23 mouse cellular contexts compared by ENCODE assay signal in genomic region chr15:89336422-89336821, GRCm38 (mm10). TPM values are rescaled to one million over a fixed set of nuclear protein-coding genes. Genes with fewer than 3 reads are reported as not detected.
"Had no signal": no experiment of that assay in that cellular context is flagged by ENCODE, and none has a peak within 500 bp of the region (broad histone marks: within the 10 kb centered on the region; RNA-seq: fewer than 3 reads in every experiment).

No protein-coding gene starts in this region.

- H3K27ac ChIP-seq: kidney, embryonic 15.5 days; layer of hippocampus, adult 2 months; liver, embryonic 13.5 days; macrophage; midbrain, embryonic 12.5 days; midbrain, embryonic 15.5 days; neural tube, embryonic 12.5 days; neural tube, embryonic 15.5 days; stomach, postnatal 0 days had no signal

- DNase-seq: layer of hippocampus, adult 9-11 months; liver, embryonic 13.5 days; lung, embryonic 14.5 days; right cerebral cortex, adult 18-20 months; right cerebral cortex, postnatal 14 days; right cerebral cortex, postnatal 4 days; thymus, adult 2 months; thymus, postnatal 14 days; thymus, postnatal 4 days had no signal

- H3K4me2 ChIP-seq: kidney, embryonic 15.5 days; liver, embryonic 13.5 days; lung, embryonic 14.5 days; midbrain, embryonic 12.5 days; midbrain, embryonic 15.5 days; neural tube, embryonic 12.5 days; neural tube, embryonic 15.5 days had no signal

- ATAC-seq: intestine, postnatal 0 days; lung, postnatal 0 days; midbrain, embryonic 15.5 days had no signal

- H3K9ac ChIP-seq: kidney, embryonic 15.5 days; liver, embryonic 13.5 days; lung, embryonic 14.5 days; midbrain, embryonic 12.5 days; midbrain, embryonic 15.5 days; neural tube, embryonic 12.5 days; neural tube, embryonic 15.5 days had no signal

- H3K4me1 ChIP-seq: kidney, embryonic 15.5 days; midbrain, embryonic 12.5 days; midbrain, embryonic 15.5 days; neural tube, embryonic 12.5 days; neural tube, embryonic 15.5 days had no signal

- H3K4me3 ChIP-seq: kidney, embryonic 15.5 days; layer of hippocampus, adult 2 months; liver, embryonic 13.5 days; midbrain, embryonic 12.5 days; midbrain, embryonic 15.5 days; neural tube, embryonic 12.5 days; neural tube, embryonic 15.5 days had no signal

- H3K36me3 ChIP-seq: kidney, embryonic 15.5 days; liver, embryonic 13.5 days; midbrain, embryonic 12.5 days; midbrain, embryonic 15.5 days; neural tube, embryonic 12.5 days; neural tube, embryonic 15.5 days had no signal

- H3K27me3 ChIP-seq: kidney, embryonic 15.5 days; midbrain, embryonic 15.5 days; neural tube, embryonic 12.5 days; neural tube, embryonic 15.5 days had no signal

- H3K9me3 ChIP-seq: kidney, embryonic 15.5 days; liver, embryonic 13.5 days; midbrain, embryonic 12.5 days; midbrain, embryonic 15.5 days; neural tube, embryonic 12.5 days; neural tube, embryonic 15.5 days had no signal

RNA-seq across cellular contexts. Expression of gene Miox, which starts 2.2 kb away (rescaled TPM):
- polyA plus RNA-seq: intestine, postnatal 0 days; large intestine, adult 2 months; limb, embryonic 11.5 days; limb, embryonic 14.5 days; lung, embryonic 14.5 days; lung, postnatal 0 days; macrophage; midbrain, embryonic 12.5 days; midbrain, embryonic 15.5 days; neural tube, embryonic 12.5 days; neural tube, embryonic 15.5 days; stomach, embryonic 14.5 days; stomach, postnatal 0 days had no signal

RNA-seq across cellular contexts. Expression of gene Adm2, which starts 13.9 kb away (rescaled TPM):
- polyA plus RNA-seq: limb, embryonic 11.5 days; macrophage; midbrain, embryonic 12.5 days; midbrain, embryonic 15.5 days; neural tube, embryonic 12.5 days; neural tube, embryonic 15.5 days; stomach, embryonic 14.5 days had no signal
